Mouse (Mus musculus): ENCODE results near the gene Gadd45b.

Gene Gadd45b

GRCm38 (mm10) chr10:80956385-80956784 lies 26.5 kb downstream of the Gadd45b start:
- no peak for DNase-seq (ENCODE audit: low spot score)

- no peak for DNase-seq (ENCODE audit: low spot score)
These were observed 27.0 kb downstream of the Gadd45b start for GRCm38 (mm10) chr10:80956901-80957300.

- DNase-seq (ENCODE audit: low spot score), result no peak
These were observed 27.9 kb downstream of the Gadd45b start for GRCm38 (mm10) chr10:80957791-80958190.

DNA sequence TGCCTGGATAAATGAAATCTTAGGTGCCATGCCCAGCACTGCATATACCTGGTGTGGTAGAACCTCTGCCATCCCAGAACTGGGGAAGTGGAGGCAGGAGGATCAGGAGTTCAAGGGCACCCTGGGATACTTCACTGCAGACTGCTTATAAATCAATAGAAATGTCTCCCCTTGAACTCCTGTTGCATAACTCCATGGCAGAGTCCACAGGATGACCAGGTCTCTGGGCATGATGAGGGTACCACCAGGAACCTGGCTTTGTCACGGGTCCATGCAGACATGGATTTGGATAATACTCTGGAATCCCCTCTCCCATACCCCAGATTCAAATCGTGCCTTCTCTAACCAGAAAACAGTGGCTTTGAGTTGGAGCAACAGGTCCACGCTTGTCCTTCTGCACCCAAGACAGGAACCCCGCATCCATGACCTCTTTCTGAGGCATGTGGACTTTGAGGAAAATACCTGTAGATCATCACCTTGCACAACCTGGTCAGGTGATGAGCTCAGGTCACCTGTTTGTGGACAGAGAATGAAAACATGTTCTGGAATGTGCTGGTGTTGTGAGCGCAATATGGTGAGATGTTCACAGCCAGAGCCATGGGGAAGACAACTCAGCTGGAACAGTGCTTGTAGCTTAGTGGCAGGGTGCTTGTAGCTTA lies 29.2 kb downstream of the Gadd45b start:
- DNase-seq (ENCODE audit: low spot score), result no peak

DNA sequence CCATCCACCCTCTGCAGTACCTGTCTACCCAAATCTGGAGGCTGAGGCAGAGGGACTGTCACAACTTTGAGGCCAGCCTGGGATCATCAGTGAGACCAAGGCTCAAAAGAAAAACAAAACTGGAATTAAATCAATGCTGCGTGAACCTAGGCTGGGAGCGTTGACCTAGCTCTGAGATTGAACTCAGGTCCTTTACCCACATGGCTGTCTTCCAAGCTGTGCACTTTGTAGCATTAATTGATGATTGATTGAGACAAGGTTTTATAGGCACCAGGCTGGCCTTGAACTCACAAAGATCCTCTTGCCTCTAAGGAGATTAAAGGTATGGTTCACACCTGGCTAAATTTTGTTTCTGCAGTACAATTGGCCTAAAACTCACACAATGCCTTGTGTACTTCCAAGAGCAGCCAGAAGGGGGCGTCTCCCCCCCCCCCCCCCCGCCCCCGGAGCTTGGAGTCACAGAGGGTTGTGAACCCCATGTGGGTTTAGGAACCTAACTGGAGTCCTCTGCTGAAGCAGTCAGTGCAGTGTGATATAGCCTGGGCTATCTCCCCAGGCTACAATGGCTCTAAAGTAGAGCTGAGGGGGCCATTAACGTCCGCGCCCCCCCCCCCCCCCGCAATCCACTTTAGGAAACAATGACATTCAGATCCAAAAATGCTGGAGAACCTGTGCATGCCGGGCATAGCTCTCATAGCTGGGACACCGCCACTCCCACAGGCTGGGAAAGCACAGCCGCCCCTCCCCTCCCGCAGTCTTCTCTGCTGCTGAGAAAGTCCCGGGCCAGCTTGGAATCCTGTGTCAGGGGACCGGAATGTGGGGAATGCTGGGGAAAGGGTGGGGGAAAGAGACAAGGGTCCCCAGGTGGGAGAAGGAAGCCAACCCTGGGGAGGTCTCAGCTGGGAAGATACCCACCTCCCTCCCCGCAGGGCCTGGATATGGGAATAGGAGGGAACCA lies 31.0 kb downstream of the Gadd45b start:
- peak; percentile 74 for DNase-seq (ENCODE audit: low spot score)

DNA sequence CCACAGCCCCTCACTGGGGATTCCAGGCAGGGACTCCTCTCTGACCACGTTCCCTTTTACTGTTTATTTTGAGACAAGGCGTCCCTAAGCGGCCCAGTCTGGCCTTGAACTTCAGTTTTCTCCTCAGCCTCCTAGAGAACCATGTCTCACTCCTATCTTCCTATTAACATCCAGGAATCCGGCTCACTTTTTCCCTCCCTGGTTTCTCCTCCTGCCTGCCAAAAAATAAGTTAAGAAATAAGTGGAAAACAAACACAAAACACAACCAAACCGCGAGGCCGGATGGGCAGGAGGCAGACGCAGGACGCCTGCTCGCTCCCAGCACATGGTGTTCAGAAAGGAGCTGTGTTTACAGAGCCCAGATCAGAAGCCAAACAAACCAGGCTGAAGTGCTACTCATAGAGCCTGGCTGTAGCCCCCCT lies 32.2 kb downstream of the Gadd45b start:
- DNase-seq (ENCODE audit: low spot score), result peak; percentile 17

DNA sequence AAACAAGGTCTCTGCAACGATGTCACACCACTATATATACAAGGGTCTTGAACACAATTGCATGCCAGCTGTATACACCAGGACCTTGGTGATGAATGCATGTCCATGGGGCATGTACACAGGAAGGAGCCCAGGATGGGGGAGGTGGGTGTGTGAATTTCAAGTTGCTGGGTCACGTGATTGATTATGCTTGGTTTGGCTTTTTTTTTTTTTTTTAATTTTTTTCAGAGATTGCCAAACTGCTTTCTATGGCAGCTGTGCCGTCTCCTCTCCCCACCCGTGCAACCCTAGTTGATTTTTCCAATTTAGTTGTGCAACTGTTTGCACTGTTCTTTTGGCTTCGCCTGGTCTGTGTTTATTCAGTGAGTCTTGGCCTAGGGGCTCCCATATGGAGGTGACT lies 32.7 kb downstream of the Gadd45b start:
- no peak for DNase-seq (ENCODE audit: low spot score)

- DNase-seq (ENCODE audit: low spot score), result no peak
These were observed 33.4 kb downstream of the Gadd45b start for GRCm38 (mm10) chr10:80963031-80963975.

DNA sequence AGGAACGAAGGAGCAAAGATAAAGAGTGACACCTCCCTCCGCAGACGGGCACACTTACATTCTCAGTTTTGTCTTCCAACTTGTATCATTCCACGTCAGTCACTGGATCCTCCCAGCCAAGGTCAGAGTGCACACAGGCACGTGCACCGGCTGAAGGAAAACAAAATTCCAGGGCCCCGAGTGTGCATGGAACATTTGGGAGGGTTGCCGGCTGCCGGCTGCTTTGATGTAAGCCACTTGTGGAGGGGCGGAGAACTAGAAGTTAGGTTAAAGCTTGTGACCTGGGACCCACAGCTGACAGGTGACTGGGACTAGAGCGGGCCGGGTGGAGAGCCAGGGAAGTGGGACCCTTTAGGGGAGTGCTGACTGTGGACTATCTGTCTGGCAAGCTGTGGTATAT lies 36.4 kb downstream of the Gadd45b start:
- DNase-seq (ENCODE audit: low spot score), result no peak

DNA sequence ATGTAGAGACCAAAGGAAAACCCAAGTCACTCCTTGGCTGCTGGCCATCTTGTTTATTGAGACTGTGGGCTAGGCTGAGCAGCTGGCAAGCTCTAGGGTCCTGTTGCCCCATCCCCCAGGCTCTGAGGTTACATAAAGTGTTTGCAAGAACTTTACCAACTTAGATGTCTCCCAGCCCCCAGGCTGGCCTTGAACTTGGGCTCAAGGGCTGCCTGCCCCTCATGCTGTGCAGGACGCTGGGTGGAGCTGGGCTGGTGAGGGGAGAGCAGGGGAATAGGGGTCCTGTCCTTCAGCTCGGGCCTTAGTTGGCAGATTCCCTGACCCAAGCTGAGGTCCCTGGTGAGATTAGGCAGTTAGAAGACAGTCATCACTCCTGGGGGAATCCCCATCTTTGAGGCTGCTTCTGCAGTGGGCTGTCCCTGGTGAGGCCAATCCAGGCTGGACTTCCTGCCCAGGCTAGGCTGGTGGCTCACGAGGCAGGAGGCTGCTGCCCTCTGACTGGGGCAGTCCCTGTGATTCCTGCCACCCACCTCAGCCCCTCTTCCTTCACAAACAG lies 37.3 kb downstream of the Gadd45b start:
- no peak for DNase-seq (ENCODE audit: low spot score)

- DNase-seq (ENCODE audit: low spot score), result no peak
These were observed 38.2 kb downstream of the Gadd45b start for GRCm38 (mm10) chr10:80968106-80968505.

DNA sequence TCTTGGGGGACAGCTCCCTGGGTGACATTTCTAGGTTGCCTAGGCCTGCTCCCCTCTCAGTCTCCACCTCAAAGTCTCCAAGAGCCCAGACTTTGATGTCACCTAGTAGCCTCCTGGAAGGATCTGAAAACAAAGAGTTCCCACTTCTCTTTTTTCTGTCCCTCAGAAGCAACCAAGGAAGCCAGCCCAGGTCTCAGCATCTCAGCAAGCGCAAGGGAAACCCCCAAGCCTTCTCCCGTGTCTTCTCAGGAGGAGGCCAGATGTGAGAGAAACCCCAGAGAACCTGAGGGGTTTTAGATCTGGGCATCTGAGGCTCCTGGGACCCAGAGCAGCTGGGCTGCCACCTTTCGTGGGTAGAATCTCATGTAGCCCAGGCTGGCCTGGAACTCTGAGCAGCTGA lies 39.4 kb downstream of the Gadd45b start:
- no peak for DNase-seq (ENCODE audit: low spot score)

- DNase-seq (ENCODE audit: low spot score), result no peak
These were observed 40.3 kb downstream of the Gadd45b start for GRCm38 (mm10) chr10:80970159-80970558.

- no peak for DNase-seq (ENCODE audit: low spot score)
These were observed 41.7 kb downstream of the Gadd45b start for GRCm38 (mm10) chr10:80971533-80971932.

GRCm38 (mm10) chr10:80972071-80972987 lies 42.5 kb downstream of the Gadd45b start:
- DNase-seq (ENCODE audit: low spot score), result no peak

- DNase-seq (ENCODE audit: low spot score), result no peak
These were observed 43.8 kb downstream of the Gadd45b start for GRCm38 (mm10) chr10:80973722-80974121.

DNA sequence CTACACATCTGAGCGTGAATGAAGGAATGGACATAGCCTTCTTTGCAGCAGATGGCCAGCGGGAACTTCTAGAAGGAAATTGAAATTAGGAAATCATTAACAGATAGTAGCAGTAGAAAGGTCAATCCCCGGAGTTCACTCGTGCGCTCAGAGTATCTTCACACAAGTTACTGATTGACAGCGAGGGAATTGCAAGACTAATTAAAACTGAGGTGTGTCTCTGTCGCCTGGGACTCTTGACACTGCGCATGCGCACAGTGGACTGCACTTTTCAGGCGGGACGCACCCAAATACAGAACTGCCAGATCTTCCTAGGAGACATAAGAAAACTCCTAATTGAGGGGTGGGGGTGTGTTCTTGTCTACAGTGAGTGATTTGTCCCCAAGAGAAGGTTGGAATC lies 45.6 kb downstream of the Gadd45b start:
- DNase-seq (ENCODE audit: low spot score), result no peak

DNA sequence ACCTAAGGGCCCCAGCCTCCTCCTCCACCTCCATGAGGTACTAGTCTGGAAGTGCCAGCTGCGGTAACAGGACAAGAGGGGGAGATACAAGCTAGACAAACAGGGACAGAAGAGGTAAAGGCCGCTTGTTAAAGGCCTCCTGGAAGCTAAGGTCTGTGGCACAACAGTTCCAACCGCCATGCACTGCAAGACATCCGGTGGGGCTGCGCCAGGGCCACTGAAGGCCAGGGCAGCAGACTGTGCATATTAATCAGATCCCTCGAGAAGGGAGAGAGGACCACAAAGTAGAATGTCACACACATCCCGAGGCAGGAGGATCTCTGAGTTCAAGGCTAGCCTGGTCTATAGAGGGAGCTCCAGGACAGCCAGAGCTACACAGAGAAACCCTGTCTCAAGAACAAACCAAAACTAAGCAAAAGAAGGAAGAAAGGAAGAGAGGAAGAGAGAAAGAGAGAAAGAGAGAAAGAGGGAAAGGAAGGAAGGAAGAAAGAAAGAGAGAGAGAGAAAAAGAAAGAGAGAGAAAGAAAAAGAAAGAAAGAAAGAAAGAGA lies 51.8 kb downstream of the Gadd45b start:
- no peak for DNase-seq (ENCODE audit: low spot score)

Measured in embryo, embryonic 10.5 days (tissue).